Mouse (Mus musculus) erythroblast, adult 5-6 weeks (primary cell): ENCODE measurements around the gene Kpna2. TPM values are rescaled to one million over a fixed set of nuclear protein-coding genes. Genes with fewer than 3 reads are reported as not detected.

Source experiments
- ATAC-seq: replicated peaks from 2 replicates; pipeline ENCODE4 v1.8.0; 2016; ENCODE audit warnings: moderate number of reproducible peaks, mild to moderate bottlenecking, moderate TSS enrichment, inconsistent platforms; ENCODE audit not compliant: poor library complexity, low FRiP score, severe bottlenecking
- total RNA-seq, 2 experiments: library from RNA; stranded (forward) in 1 of 2; stranded (reverse) in 1 of 2; fragments of 150-400 nt in 1 of 2; fragments of 200-764, 138-1000 nt in 1 of 2; gene quantifications; 2 replicates each; pipeline versions ENCODE4 v1.2.3 to v1.2.4; 2015 to 2017; ENCODE audit warnings: low replicate concordance in 2 of 2

Kpna2 gene
- total RNA-seq (2015; ENCODE audit: low replicate concordance) (125 and 127 TPM in 2 replicates), total RNA-seq (2017; ENCODE audit: low replicate concordance) (63.3 and 88.5 TPM in 2 replicates)

- ATAC-seq, result peak; percentile 92
Observed at GRCm38 (mm10) chr11:106999151-106999948, at the start of gene Kpna2. Kpna2 (minus strand) TSS chr11:106999541.

DNA sequence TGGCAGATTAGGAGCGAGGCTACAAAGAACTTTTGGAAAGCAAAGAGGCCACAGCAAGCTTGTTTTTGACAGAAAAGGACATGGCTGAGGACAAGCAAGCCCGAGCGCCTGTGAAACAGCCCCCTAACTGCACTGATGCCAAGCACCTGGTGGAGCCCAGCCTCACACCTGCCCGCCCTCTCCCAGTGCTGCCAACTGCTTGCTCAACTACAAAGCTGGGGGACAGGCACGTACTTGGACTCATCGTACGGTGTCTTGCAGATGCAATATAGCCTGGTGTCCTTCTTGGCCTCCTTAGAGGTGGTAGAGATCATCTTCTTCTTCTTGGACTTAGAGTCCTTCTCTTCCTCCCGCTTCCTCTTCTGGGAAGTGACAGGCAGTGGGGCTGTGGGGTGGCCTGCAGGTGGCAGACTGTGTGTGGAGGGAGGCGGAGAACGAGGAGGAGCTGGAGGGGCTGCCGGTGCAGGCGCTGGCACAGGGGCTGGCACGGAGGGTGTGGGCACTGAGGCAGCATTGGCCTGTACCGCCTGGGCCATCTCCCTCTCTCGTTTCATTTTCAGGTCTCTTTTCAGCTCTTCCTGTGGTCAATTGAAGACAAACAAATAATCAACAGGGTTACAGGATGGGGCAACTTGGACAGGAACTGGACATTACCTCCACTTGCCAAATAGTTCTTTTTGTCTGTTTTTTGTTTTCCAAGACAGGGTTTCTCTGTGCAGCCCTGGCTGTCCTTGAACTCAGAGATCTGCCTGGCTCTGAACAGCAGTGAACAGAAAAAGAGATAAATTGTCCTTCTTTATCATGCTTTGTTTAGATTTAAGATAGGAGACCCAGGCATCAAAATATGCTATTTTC lies 47.7 kb upstream of the Kpna2 start:
- no peak for ATAC-seq

DNA sequence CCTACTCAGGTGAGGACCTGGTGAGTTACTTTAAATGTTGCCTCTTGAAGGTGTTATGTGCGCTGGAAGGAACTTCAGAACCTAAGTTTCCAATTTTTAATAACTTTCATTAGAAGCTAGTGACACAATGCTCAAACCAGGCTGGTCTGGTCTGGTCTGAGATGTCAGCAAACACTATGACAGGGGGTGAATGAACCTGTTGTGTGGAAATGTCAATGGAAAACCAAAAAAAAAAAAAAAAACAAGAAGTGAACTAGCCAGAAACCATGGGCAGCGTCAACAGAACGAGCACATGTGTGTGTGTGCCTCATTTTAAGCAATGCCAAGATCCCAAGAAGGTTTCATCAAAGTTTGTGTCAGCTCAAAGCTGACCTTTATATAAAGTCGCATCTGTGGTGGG lies 46.2 kb upstream of the Kpna2 start:
- ATAC-seq, result no peak

DNA sequence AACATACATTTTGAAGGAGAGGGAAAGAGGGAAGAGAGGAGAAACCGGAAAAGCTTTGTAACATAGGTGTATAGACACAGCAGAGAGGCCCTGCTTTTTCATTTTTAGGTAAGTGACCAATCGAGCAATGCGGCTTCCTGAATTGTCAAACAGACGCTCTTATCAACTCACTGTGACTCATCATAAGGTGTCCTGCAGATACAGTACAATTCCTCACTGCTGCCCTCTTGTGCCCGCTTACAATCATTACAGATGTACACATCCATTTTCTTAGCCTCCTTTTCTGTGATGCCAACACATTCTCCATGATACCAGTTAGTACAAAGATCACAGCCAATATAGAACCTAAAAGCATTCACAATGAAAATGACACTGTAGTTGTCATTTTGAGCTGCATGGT lies 45.0 kb upstream of the Kpna2 start:
- ATAC-seq, result peak; percentile 94

DNA sequence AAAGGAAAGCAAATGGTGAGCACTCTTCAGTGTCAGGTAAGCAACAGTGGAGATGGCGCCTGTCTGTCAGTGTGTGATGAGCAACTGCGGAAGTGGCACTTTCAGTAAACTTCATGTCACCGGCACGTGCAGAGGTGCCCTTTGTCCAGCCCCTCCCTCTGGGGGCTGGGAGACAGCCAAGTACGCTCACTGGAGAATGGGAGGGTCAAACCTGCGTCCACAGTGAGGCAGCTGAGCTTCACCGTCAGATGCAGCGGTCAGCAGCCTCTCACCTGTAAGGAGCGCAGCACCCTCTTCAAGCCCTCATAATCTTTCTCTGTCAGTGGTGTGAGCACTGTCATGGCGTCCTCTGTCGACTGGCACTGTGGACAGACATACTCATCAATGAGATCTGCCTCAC lies 44.0 kb upstream of the Kpna2 start:
- no peak for ATAC-seq

- ATAC-seq, result no peak
Observed at GRCm38 (mm10) chr11:107041396-107041795, 42.1 kb upstream of the Kpna2 start.

- ATAC-seq, result no peak
Observed at GRCm38 (mm10) chr11:107039417-107039816, 40.1 kb upstream of the Kpna2 start.

DNA sequence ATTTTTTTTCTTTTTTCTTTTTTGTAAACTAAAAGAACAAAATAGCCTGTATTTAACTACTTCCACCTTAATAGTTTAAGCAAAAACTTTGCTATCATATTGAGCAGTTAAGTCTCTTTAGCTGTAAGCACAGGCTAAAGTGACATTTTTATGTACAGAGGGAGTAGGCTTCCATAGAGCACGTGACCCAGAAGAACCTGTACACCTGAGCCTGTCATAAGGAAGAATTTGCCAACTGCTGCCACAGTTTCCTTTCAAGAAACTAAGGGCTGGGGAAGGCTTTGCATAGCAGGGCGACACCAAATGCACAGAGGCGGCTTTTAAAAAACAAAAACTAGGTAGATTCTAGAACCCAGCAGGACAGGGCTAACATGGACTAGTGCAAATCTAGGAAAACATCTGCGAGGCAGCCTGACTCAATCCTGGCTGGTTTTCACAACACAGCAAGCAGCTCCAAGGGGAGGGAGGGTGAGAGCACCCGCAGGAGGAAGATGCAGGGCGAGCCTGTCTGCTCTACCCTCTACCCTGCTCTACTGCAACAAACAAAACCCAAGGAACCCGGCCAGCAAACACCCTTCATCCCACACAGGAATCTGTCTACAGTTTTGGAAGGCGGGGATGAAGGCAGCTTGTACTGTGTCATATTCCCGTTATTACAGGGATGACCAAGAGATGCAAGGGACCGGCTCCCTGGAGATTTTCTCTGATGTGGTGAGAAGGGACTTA lies 34.9 kb upstream of the Kpna2 start:
- no peak for ATAC-seq

DNA sequence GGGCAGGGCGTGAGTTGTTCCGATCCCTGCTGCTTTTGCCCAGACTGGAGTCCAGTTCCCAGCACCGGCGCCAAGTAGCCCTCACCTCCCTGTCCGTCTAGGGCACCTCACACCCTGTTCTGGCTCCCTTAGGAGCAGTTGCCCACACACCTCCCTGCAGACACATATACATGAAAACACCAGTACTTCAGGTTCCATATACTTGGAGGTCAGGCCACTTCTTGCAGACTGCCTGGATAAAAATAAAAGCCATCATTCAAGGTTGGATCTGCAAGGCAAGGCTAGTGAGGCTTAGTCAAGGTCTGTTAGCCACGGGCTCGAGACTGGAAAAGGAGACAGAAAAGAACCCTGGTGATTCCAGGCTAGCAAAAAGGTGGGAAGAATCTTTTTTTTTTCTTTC lies 32.3 kb upstream of the Kpna2 start:
- no peak; the same call in 1 of the 2 replicates for ATAC-seq

DNA sequence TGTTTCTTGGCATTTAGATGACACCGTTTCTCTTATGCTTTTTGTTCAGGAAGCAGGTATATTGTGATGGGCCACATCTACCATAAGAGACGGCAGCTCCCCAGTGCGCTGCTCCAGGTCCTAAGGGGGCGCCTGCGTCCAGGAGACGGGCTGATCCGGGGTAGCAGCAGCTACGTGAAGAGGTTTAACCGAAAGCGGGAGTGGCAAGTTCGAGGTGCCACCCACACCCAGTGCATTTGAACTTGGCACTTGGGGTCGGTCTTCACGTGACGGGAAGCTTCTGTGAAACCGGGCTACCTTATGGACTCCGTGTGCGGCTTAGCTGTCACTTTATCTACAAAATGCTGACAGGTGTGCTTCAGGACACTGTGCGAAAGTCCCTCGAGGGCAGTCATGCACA lies 30.2 kb upstream of the Kpna2 start:
- no peak for ATAC-seq

DNA sequence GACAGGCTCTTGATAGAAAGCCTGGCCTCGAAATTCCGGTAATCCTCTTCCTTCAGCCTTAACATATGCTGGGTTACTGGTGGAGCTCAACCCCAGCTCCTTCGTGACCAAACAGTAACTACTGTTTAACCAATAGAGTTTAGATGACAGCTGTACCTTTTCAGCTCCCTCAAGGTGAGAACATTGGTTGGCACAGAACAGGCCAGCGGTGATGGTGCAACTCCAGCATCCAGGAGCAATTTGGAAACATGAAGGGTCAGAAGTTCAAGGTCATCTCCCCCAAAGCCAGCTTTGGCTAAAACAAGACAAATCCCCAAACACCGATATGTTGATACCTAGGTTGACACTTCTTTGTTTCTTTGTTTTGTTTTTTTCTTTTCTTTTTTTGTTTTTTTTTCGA lies 29.4 kb upstream of the Kpna2 start:
- no peak for ATAC-seq

GRCm38 (mm10) chr11:107028275-107028618 lies 28.9 kb upstream of the Kpna2 start:
- ATAC-seq, result no peak; the same call in 1 of the 2 replicates

DNA sequence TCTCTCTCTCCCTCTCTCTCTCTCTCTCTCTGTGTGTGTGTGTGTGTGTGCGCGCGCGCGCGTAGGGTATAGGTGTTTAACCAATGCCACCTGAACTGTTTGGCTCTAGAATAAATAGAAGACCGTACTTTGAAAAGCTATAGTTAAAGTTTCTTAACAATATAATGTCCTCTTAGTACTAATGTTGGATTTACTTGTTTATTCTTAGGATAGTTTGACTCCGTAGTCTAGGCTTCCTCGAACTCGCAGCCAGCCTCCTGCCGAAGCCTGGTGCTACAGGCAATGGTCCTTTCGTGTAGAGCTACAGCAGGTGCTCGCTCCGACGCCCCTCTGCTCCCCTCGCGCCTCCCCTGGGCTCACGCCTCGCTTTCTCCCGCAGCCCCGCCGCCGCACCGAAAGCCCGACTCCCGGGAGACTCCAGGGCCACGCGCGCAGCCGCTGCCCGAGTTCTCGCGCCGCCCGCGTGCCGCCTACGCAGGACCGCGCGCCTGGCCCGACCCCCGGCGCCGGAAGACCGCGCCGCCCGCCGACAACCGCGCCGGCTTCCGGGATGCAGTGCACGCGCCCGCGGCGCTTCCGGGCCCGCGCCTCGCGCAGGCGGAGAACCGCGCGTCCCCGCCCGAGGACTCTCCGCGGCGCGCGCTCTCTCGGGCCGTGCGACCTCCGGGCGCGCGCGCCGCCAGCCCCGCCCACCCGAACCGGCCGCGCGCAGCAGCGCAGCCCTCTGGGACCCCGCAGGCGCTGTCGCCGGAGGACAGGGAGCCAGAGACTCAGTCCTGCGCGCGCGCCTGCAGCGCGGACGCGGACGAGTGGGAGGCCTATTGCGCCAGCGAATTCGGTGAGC lies 28.3 kb upstream of the Kpna2 start:
- ATAC-seq, result peak; percentile 59

- ATAC-seq, result no peak
Observed at GRCm38 (mm10) chr11:107026554-107027430, 27.5 kb upstream of the Kpna2 start.

GRCm38 (mm10) chr11:107025411-107026321 lies 26.3 kb upstream of the Kpna2 start, which contains the start of gene 1810010H24Rik:
1810010H24Rik (plus strand) TSS chr11:107025681.
- no peak for ATAC-seq

DNA sequence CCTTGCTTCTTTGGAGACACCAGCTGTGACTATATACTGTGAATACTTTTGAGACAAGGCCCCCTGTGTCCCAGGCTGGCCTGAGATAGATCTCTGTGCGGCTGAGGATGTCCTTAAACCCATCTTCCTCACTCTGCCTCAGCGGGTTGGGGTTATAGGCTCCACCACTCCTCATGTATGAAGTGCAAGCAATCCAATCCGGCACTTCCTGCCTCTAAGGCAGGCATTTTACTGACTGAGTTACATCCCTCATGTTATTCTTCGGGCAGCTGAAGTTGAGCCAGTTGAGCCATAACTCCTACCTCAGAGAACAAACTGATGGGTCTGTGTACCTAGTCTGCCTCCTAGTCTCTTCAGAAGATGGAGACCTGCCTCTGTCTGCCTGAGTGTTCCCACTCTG lies 25.1 kb upstream of the Kpna2 start:
- no peak for ATAC-seq

DNA sequence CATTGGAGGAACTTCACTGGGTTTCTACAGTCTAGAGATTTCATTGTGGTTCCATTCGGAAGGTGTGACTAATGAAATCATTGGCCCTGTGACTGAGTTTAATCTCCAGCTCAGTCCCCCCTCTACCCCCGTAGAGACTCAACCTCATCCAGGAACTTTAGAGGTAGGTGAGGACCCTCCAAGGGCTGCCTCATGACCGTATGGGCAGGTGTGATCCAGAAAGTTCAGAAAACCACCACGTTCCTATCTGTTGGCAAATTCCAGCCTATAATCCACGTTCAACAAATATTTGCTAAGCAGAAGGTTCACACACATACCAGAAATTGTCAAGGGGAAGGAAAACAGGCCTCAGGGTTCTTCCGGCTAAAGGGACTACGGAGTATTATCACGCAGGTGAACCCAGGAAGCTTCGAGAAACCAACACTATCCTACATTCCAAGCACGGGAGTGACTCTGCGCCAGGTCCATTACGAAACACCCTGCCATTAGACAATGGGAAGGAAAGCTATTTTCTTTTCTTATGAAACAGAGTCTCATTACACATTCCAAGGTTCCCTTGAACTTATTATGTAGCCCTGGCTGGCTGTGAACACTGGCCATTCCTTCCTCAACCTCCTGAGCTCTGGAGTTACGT lies 22.8 kb upstream of the Kpna2 start:
- no peak for ATAC-seq
